Comparison of ENCODE assay signal across 11 mouse cellular contexts in the genomic region with DNA sequence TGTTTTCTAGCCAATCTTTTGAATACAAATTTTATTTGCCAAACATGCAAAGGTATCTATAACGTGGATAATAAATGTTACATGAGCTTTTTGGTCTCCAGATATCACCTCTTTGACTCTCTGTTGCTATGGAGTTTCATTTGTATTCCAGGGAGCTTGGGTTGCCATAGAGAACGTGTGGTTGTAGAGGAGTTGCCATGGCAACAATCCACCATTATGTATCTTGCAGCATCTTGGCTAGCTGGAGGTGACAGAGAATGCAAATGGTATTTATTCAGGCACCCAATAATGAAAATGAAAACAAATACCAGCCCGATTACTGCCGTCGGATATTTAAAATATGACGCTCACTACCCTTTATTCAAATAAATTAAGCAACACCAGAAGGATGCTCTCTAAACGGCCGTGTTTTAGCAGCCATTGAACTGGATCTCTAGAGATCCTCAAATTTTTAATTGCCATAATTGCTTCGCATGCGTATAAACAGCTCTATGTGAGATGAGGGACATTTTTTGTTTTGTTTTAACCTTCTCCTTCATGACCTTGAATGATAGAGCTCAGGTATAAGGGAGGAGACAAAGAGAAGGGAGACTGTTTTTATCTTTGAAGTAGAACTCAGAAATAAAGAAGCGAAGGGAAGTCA.
A peak's percentile ranks its signal among the peaks of the same experiment; 100 is the strongest.
DNase-seq lines count a peak whose midpoint lies in the region; ATAC-seq and TF ChIP-seq lines count a peak whose summit lies in the region.
"Had no signal": no experiment of that assay in that cellular context is flagged by ENCODE, and none has a peak within 500 bp of the region (broad histone marks: within the 10 kb centered on the region; RNA-seq: fewer than 3 reads in every experiment).

No protein-coding gene starts in this region.

- no peak overlapping the region for H3K27ac ChIP-seq in gastrocnemius, adult 2 months
- H3K27ac ChIP-seq: embryonic facial prominence, embryonic 12.5 days; limb, embryonic 15.5 days had no signal

- no peak for DNase-seq in frontal cortex, postnatal 25 days (ENCODE audit: low spot score in 2 of 2)
- DNase-seq in frontal cortex, postnatal 10 days (ENCODE audit: low spot score in 2 of 2) = peak; percentile 52 to 58
- peak; percentile 78 to 92 for DNase-seq in left cerebral cortex, postnatal 14 days (ENCODE audit: low spot score in 2 of 2)
- DNase-seq in right cerebral cortex, postnatal 25 days = peak; percentile 39
- no peak for DNase-seq in gastrocnemius, adult 2 months
- no peak for DNase-seq in spleen, adult 12 weeks (ENCODE audit: low spot score)
- DNase-seq in lung, adult 18-20 months = no peak

- ATAC-seq in frontal cortex, adult (ENCODE audit: low TSS enrichment) = peak; percentile 97
- ATAC-seq: activated CD4-positive, CD25-positive, alpha-beta regulatory T cell, adult 4 months had no signal

- no peak overlapping the region for H3K4me3 ChIP-seq in gastrocnemius, adult 2 months
- H3K4me3 ChIP-seq: embryonic facial prominence, embryonic 12.5 days; limb, embryonic 15.5 days had no signal

- intact Hi-C loops in left cerebral cortex, postnatal 14 days (cut with DNase I) = no loop called here
- intact Hi-C loops in gastrocnemius, adult 2 months (cut with DNase I) = no loop called here

- no peak for TF ChIP-seq CTCF in gastrocnemius, adult 2 months (IDR thresholded peaks at IDR 0.05)

Comparison
In these comparisons a context has a peak if more than half of its experiments do, and no peak if none do; other contexts are left out.
1. DNase-seq: peak in frontal cortex, postnatal 10 days (2 of 2), left cerebral cortex, postnatal 14 days (2 of 2) and right cerebral cortex, postnatal 25 days (single experiment); none in frontal cortex, postnatal 25 days (0 of 2), gastrocnemius, adult 2 months (single experiment), spleen, adult 12 weeks (single experiment) and lung, adult 18-20 months (0 of 2).